Mouse (Mus musculus): Measurements from ENCODE around the gene Ybx3.

- TF ChIP-seq POLR2A (IDR thresholded peaks at IDR 0.05; ENCODE audit: low read depth, low read length): no peak
- TF ChIP-seq CTCF (IDR thresholded peaks at IDR 0.05; ENCODE audit: extremely low read depth, insufficient read length, insufficient replicate concordance, low read depth, low read length): no peak
Observed at GRCm38 (mm10) chr6:131377378-131377777, 10.9 kb downstream of the Ybx3 start.

All from small intestine, adult 2 months (tissue).